Mouse (Mus musculus) liver, embryonic 14.5 days (tissue): ENCODE measurements at regions not wholly inside any gene's neighbourhood (a gene's known extent, or its start where the extent isn't known, plus 50 kb on each side); places are given as distances from the start of the nearest gene placed in this dataset.

ENCODE experiments used
- CTCF ChIP-seq: IDR thresholded peaks from 2 replicates; pipeline ENCODE4 v1.5.1; 2016; ENCODE audit warnings: antibody characterized with exemption, low read depth, control low read depth
- EP300 ChIP-seq: IDR thresholded peaks from 2 replicates; pipeline ENCODE4 v1.6.1; 2016; ENCODE audit warnings: antibody characterized with exemption, low read depth

GRCm38 (mm10) chr10:19464504-19464903 lies 108.2 kb downstream of the Olig3 start:
- no peak for TF ChIP-seq CTCF
- no peak for TF ChIP-seq EP300
